Mouse (Mus musculus) neural tube, embryonic 14.5 days (tissue): ENCODE measurements around the gene Mmp1b. TPM values are rescaled to one million over a fixed set of nuclear protein-coding genes. Genes with fewer than 3 reads are reported as not detected.

ENCODE experiments used
- polyA plus RNA-seq: library from polyadenylated mRNA; unstranded; fragments of >200 nt; fragmentation: Nextera tagmentation; extraction: Ambion mirVana; gene quantifications from 2 replicates; pipeline ENCODE4 v1.2.1, GENCODE M21; 2014

Mmp1b gene
- polyA plus RNA-seq, 1 experiment from 2014 or later: not detected

Other genes starting within 250 kb of the Mmp1b start
- 24.5 and 26.2 TPM in 2 replicates for gene Dync2h1, start 203.6 kb downstream of the Mmp1b start, polyA plus RNA-seq
- 116 and 117 TPM in 2 replicates for gene Dcun1d5, start 203.5 kb downstream of the Mmp1b start, polyA plus RNA-seq
- not detected in 2 replicates for gene Mmp13, start 115.5 kb downstream of the Mmp1b start, polyA plus RNA-seq
- gene Mmp12, start 43.7 kb downstream of the Mmp1b start, polyA plus RNA-seq: not detected in 2 replicates
- not detected in 2 replicates for gene Mmp3, start 57.8 kb upstream of the Mmp1b start, polyA plus RNA-seq
- gene Mmp10, start 114.3 kb upstream of the Mmp1b start, polyA plus RNA-seq: not detected in 2 replicates
- 0.10 TPM in 1 of 2 replicates, not detected in the other for gene Mmp8, start 170.4 kb upstream of the Mmp1b start, polyA plus RNA-seq
- gene Mmp27, start 183.3 kb upstream of the Mmp1b start, polyA plus RNA-seq: not detected in 2 replicates
- not detected in 2 replicates for gene Mmp20, start 240.2 kb upstream of the Mmp1b start, polyA plus RNA-seq